Mouse (Mus musculus) kidney, adult 18-20 months (tissue): ENCODE measurements around the gene Car5b.

Experiments
- DNase-seq: peaks from one replicate; pipeline ENCODE4 v3.0.0; 2021

The Car5b gene

GRCm38 (mm10) chrX:163957803-163958466 lies 69.9 kb downstream of the Car5b start:
- DNase-seq: peak; percentile 61

GRCm38 (mm10) chrX:163957381-163957780 lies 70.4 kb downstream of the Car5b start:
- no peak for DNase-seq

GRCm38 (mm10) chrX:163951618-163952017 lies 76.2 kb downstream of the Car5b start:
- no peak for DNase-seq

- DNase-seq: no peak
Measured at GRCm38 (mm10) chrX:163944381-163944780, 83.4 kb downstream of the Car5b start.

GRCm38 (mm10) chrX:163938587-163938986 lies 89.2 kb downstream of the Car5b start:
- no peak for DNase-seq

- DNase-seq: no peak
Measured at GRCm38 (mm10) chrX:163934731-163935130, 93.1 kb downstream of the Car5b start.

- DNase-seq: no peak
Measured at GRCm38 (mm10) chrX:163929550-163929949, 98.2 kb downstream of the Car5b start.
